Mouse (Mus musculus) R1 (cell line): ENCODE results near the gene Ltbp3.

Source experiments
- DNase-seq: peaks from one replicate; pipeline ENCODE4 v3.0.0-alpha.2; 2018; ENCODE audit warnings: low read depth, low spot score

Ltbp3 gene

GRCm38 (mm10) chr19:5740320-5741317 lies at the start of gene Ltbp3:
Ltbp3 (plus strand) TSS chr19:5740904.
- no peak for DNase-seq

- no peak for DNase-seq
These were observed 49.1 kb upstream of the Ltbp3 start for GRCm38 (mm10) chr19:5691601-5692000.

- no peak for DNase-seq
These were observed 48.4 kb upstream of the Ltbp3 start for GRCm38 (mm10) chr19:5692086-5692912.

- DNase-seq: no peak
These were observed 47.7 kb upstream of the Ltbp3 start for GRCm38 (mm10) chr19:5692913-5693396.

- DNase-seq: no peak
These were observed 46.9 kb upstream of the Ltbp3 start for GRCm38 (mm10) chr19:5693801-5694200.

GRCm38 (mm10) chr19:5695849-5696462 lies 44.7 kb upstream of the Ltbp3 start:
- DNase-seq: peak; percentile 96

GRCm38 (mm10) chr19:5704163-5704800 lies 36.4 kb upstream of the Ltbp3 start, which contains the start of gene Kcnk7:
Kcnk7 (plus strand) TSS chr19:5704367.
- no peak for DNase-seq

- DNase-seq: peak; percentile 50
These were observed 35.7 kb upstream of the Ltbp3 start for GRCm38 (mm10) chr19:5704801-5705571.

- DNase-seq: no peak
These were observed 30.6 kb upstream of the Ltbp3 start for GRCm38 (mm10) chr19:5710068-5710467.

GRCm38 (mm10) chr19:5710581-5710980 lies 30.1 kb upstream of the Ltbp3 start:
- DNase-seq: no peak

- peak; percentile 82 for DNase-seq
These were observed 29.5 kb upstream of the Ltbp3 start for GRCm38 (mm10) chr19:5711218-5711617.

- DNase-seq: no peak
These were observed 28.7 kb upstream of the Ltbp3 start for GRCm38 (mm10) chr19:5711907-5712460.

GRCm38 (mm10) chr19:5713255-5713654 lies 27.4 kb upstream of the Ltbp3 start:
- DNase-seq: no peak

GRCm38 (mm10) chr19:5713730-5714129 lies 27.0 kb upstream of the Ltbp3 start:
- peak; percentile 85 for DNase-seq

- DNase-seq: peak; percentile 80
These were observed 24.7 kb upstream of the Ltbp3 start for GRCm38 (mm10) chr19:5715793-5716688.

GRCm38 (mm10) chr19:5716955-5717354 lies 23.7 kb upstream of the Ltbp3 start:
- no peak for DNase-seq

- no peak for DNase-seq
These were observed 19.5 kb upstream of the Ltbp3 start for GRCm38 (mm10) chr19:5721233-5721632.

- DNase-seq: no peak
These were observed 17.8 kb upstream of the Ltbp3 start for GRCm38 (mm10) chr19:5722848-5723425.
